Mouse (Mus musculus): ENCODE measurements around the gene Agap1.

GRCm38 (mm10) chr1:89692420-89692819 is 237.8 kb downstream of the Agap1 start:
- no peak for TF ChIP-seq TCF12 (IDR thresholded peaks at IDR 0.05; ENCODE audit: low read depth, low read length)
- no peak for TF ChIP-seq POLR2A (IDR thresholded peaks at IDR 0.05; ENCODE audit: control insufficient read depth in 1 of 2, insufficient read depth in 1 of 2, low read depth in 1 of 2, low read length in 2 of 2, poor library complexity in 1 of 2)
- TF ChIP-seq ZMIZ1 (IDR thresholded peaks at IDR 0.05; ENCODE audit: low read depth, low read length) = no peak
- TF ChIP-seq CTCF (IDR thresholded peaks at IDR 0.05 in 2 of 3, conservative IDR thresholded peaks at IDR 0.05 in 1 of 3; ENCODE audit: control insufficient read depth in 1 of 3, insufficient read depth in 1 of 3, low read depth in 2 of 3, low read length in 3 of 3, poor library complexity in 1 of 3, severe bottlenecking in 1 of 3) = no peak

Measured in MEL (cell line).